Mouse (Mus musculus): ENCODE measurements around the gene Ctdnep1. TPM values are rescaled to one million over a fixed set of nuclear protein-coding genes. Genes with fewer than 3 reads are reported as not detected.

The Ctdnep1 gene
- polyA plus RNA-seq, 1 experiment: 42.5 TPM

DNA sequence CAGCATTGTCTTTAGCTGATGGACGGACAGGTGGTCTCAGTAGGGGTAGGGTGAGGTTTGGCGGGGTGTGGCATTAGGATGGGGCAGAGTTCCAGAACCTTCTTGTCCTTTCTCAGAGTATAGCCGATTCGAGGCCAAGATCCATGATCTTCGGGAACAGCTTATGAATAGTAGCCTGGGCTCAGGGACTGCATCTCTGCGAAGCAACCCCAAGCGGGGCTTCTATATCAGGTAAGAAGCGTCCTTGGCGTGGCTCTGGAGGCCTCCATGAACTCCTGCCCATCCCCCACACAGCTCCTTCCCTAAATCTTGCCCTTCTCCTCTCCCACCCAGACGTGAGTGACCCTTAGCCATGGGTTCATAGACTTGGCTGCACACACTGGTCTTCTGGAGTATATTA lies 58.7 kb downstream of the Ctdnep1 start:
- Histone ChIP-seq H3K27ac (ENCODE audit: control insufficient read depth, insufficient read depth, low read depth, low read length, poor library complexity) (no peak overlapping the region), H3K4me1 (ENCODE audit: control insufficient read depth, insufficient read depth, low read length) (no peaks in the 10 kb centered on the region), H3K4me3 (replicated peaks; ENCODE audit: control insufficient read depth, low read depth, low read length) (no peak overlapping the region)
- TF ChIP-seq CTCF (IDR thresholded peaks at IDR 0.05; ENCODE audit: control insufficient read depth, insufficient read depth, low read length): no peak
- TF ChIP-seq POLR2A (IDR thresholded peaks at IDR 0.05; ENCODE audit: borderline replicate concordance, control insufficient read depth, low read depth, low read length): no peak
- WGBS: 78% methylated on average over 10 of the region's 10 CpGs

- no peaks in the 10 kb centered on the region for H3K4me1 ChIP-seq (ENCODE audit: control insufficient read depth, insufficient read depth, low read length)
- TF ChIP-seq CTCF (IDR thresholded peaks at IDR 0.05; ENCODE audit: control insufficient read depth, insufficient read depth, low read length) (no peak), POLR2A (IDR thresholded peaks at IDR 0.05; ENCODE audit: borderline replicate concordance, control insufficient read depth, low read depth, low read length) (no peak)
- WGBS: 76% methylated on average over 7 of the region's 7 CpGs
- no peak overlapping the region for H3K27ac ChIP-seq (ENCODE audit: control insufficient read depth, insufficient read depth, low read depth, low read length, poor library complexity)
- H3K4me3 ChIP-seq (replicated peaks; ENCODE audit: control insufficient read depth, low read depth, low read length): no peak overlapping the region
Observed at GRCm38 (mm10) chr11:70040184-70040583, 59.2 kb downstream of the Ctdnep1 start.

Other genes with a start within 250 kb of the Ctdnep1 start
- gene Polr2a, start 222.5 kb upstream of the Ctdnep1 start, polyA plus RNA-seq (2011; ENCODE audit: insufficient read depth, insufficient read length, low replicate concordance, missing spikeins): 28.8 and 49.2 TPM in 2 replicates
- gene Slc35g3, start 219.2 kb upstream of the Ctdnep1 start, polyA plus RNA-seq (2011; ENCODE audit: insufficient read depth, insufficient read length, low replicate concordance, missing spikeins): not detected in 2 replicates
- 8.4 and 13.8 TPM in 2 replicates for gene Zbtb4, start 215.2 kb upstream of the Ctdnep1 start, polyA plus RNA-seq (2011; ENCODE audit: insufficient read depth, insufficient read length, low replicate concordance, missing spikeins)
- 1.8 and 3.5 TPM in 2 replicates for gene Chrnb1, start 185.2 kb upstream of the Ctdnep1 start, polyA plus RNA-seq (2011; ENCODE audit: insufficient read depth, insufficient read length, low replicate concordance, missing spikeins)
- 0.32 and 1.00 TPM in 2 replicates for gene Fgf11, start 179.3 kb upstream of the Ctdnep1 start, polyA plus RNA-seq (2011; ENCODE audit: insufficient read depth, insufficient read length, low replicate concordance, missing spikeins)
- not detected in 2 replicates for gene Tmem102, start 175.5 kb upstream of the Ctdnep1 start, polyA plus RNA-seq (2011; ENCODE audit: insufficient read depth, insufficient read length, low replicate concordance, missing spikeins)
- gene Gm39566, start 165.9 kb upstream of the Ctdnep1 start, polyA plus RNA-seq (2011; ENCODE audit: insufficient read depth, insufficient read length, low replicate concordance, missing spikeins): not detected in 2 replicates
- not detected in 2 replicates for gene Spem2, start 162.7 kb upstream of the Ctdnep1 start, polyA plus RNA-seq (2011; ENCODE audit: insufficient read depth, insufficient read length, low replicate concordance, missing spikeins)
- not detected in 2 replicates for gene Spem1, start 159.0 kb upstream of the Ctdnep1 start, polyA plus RNA-seq (2011; ENCODE audit: insufficient read depth, insufficient read length, low replicate concordance, missing spikeins)
- 5.3 and 6.0 TPM in 2 replicates for gene Nlgn2, start 143.4 kb upstream of the Ctdnep1 start, polyA plus RNA-seq (2011; ENCODE audit: insufficient read depth, insufficient read length, low replicate concordance, missing spikeins)
- gene Tmem256, start 142.6 kb upstream of the Ctdnep1 start, polyA plus RNA-seq (2011; ENCODE audit: insufficient read depth, insufficient read length, low replicate concordance, missing spikeins): 180 and 202 TPM in 2 replicates
- gene Plscr3, start 134.8 kb upstream of the Ctdnep1 start, polyA plus RNA-seq (2011; ENCODE audit: insufficient read depth, insufficient read length, low replicate concordance, missing spikeins): 38.3 and 50.9 TPM in 2 replicates
- 2.9 and 5.4 TPM in 2 replicates for gene Tnk1, start 122.4 kb upstream of the Ctdnep1 start, polyA plus RNA-seq (2011; ENCODE audit: insufficient read depth, insufficient read length, low replicate concordance, missing spikeins)
- not detected in 2 replicates for gene Tmem95, start 103.1 kb upstream of the Ctdnep1 start, polyA plus RNA-seq (2011; ENCODE audit: insufficient read depth, insufficient read length, low replicate concordance, missing spikeins)
- 1.8 and 3.6 TPM in 2 replicates for gene Kctd11, start 99.8 kb upstream of the Ctdnep1 start, polyA plus RNA-seq (2011; ENCODE audit: insufficient read depth, insufficient read length, low replicate concordance, missing spikeins)
- gene Acap1, start 85.6 kb upstream of the Ctdnep1 start, polyA plus RNA-seq (2011; ENCODE audit: insufficient read depth, insufficient read length, low replicate concordance, missing spikeins): 63.5 and 179 TPM in 2 replicates
- 2.7 and 5.6 TPM in 2 replicates for gene 2810408A11Rik, start 80.2 kb upstream of the Ctdnep1 start, polyA plus RNA-seq (2011; ENCODE audit: insufficient read depth, insufficient read length, low replicate concordance, missing spikeins)
- 25.7 and 38.2 TPM in 2 replicates for gene Neurl4, start 80.1 kb upstream of the Ctdnep1 start, polyA plus RNA-seq (2011; ENCODE audit: insufficient read depth, insufficient read length, low replicate concordance, missing spikeins)
- gene Gps2, start 67.3 kb upstream of the Ctdnep1 start, polyA plus RNA-seq (2011; ENCODE audit: insufficient read depth, insufficient read length, low replicate concordance, missing spikeins): 120 and 203 TPM in 2 replicates
- 378 and 387 TPM in 2 replicates for gene Eif5a, start 59.2 kb upstream of the Ctdnep1 start, polyA plus RNA-seq (2011; ENCODE audit: insufficient read depth, insufficient read length, low replicate concordance, missing spikeins)
- 1.2 and 1.5 TPM in 2 replicates for gene Ybx2, start 45.4 kb upstream of the Ctdnep1 start, polyA plus RNA-seq (2011; ENCODE audit: insufficient read depth, insufficient read length, low replicate concordance, missing spikeins)
- 24.5 and 32.2 TPM in 2 replicates for gene Slc2a4, start 33.0 kb upstream of the Ctdnep1 start, polyA plus RNA-seq (2011; ENCODE audit: insufficient read depth, insufficient read length, low replicate concordance, missing spikeins)
- not detected in 2 replicates for gene Cldn7, start 16.4 kb upstream of the Ctdnep1 start, polyA plus RNA-seq (2011; ENCODE audit: insufficient read depth, insufficient read length, low replicate concordance, missing spikeins)
- gene Elp5, start 1.4 kb downstream of the Ctdnep1 start, polyA plus RNA-seq (2011; ENCODE audit: insufficient read depth, insufficient read length, low replicate concordance, missing spikeins): 27.2 and 50.6 TPM in 2 replicates
- 204 and 443 TPM in 2 replicates for gene Gabarap, start 10.0 kb downstream of the Ctdnep1 start, polyA plus RNA-seq (2011; ENCODE audit: insufficient read depth, insufficient read length, low replicate concordance, missing spikeins)
- gene Phf23, start 14.6 kb downstream of the Ctdnep1 start, polyA plus RNA-seq (2011; ENCODE audit: insufficient read depth, insufficient read length, low replicate concordance, missing spikeins): 26.8 and 72.4 TPM in 2 replicates
- gene Dvl2, start 19.4 kb downstream of the Ctdnep1 start, polyA plus RNA-seq (2011; ENCODE audit: insufficient read depth, insufficient read length, low replicate concordance, missing spikeins): 4.4 and 12.8 TPM in 2 replicates
- 26.3 and 28.9 TPM in 2 replicates for gene Acadvl, start 34.3 kb downstream of the Ctdnep1 start, polyA plus RNA-seq (2011; ENCODE audit: insufficient read depth, insufficient read length, low replicate concordance, missing spikeins)
- 5.4 and 19.4 TPM in 2 replicates for gene Dlg4, start 35.8 kb downstream of the Ctdnep1 start, polyA plus RNA-seq (2011; ENCODE audit: insufficient read depth, insufficient read length, low replicate concordance, missing spikeins)
- 1.4 and 3.5 TPM in 2 replicates for gene Asgr1, start 72.9 kb downstream of the Ctdnep1 start, polyA plus RNA-seq (2011; ENCODE audit: insufficient read depth, insufficient read length, low replicate concordance, missing spikeins)
- gene Asgr2, start 111.5 kb downstream of the Ctdnep1 start, polyA plus RNA-seq (2011; ENCODE audit: insufficient read depth, insufficient read length, low replicate concordance, missing spikeins): 1.2 and 5.1 TPM in 2 replicates
- 2.3 and 3.8 TPM in 2 replicates for gene Mgl2, start 149.2 kb downstream of the Ctdnep1 start, polyA plus RNA-seq (2011; ENCODE audit: insufficient read depth, insufficient read length, low replicate concordance, missing spikeins)
- 6.4 and 15.1 TPM in 2 replicates for gene Clec10a, start 175.0 kb downstream of the Ctdnep1 start, polyA plus RNA-seq (2011; ENCODE audit: insufficient read depth, insufficient read length, low replicate concordance, missing spikeins)
- gene Slc16a11, start 231.6 kb downstream of the Ctdnep1 start, polyA plus RNA-seq (2011; ENCODE audit: insufficient read depth, insufficient read length, low replicate concordance, missing spikeins): 1.9 and 2.4 TPM in 2 replicates
- gene Slc16a13, start 239.9 kb downstream of the Ctdnep1 start, polyA plus RNA-seq (2011; ENCODE audit: insufficient read depth, insufficient read length, low replicate concordance, missing spikeins): 0.60 and 1.7 TPM in 2 replicates
- gene Bcl6b, start 248.6 kb downstream of the Ctdnep1 start, polyA plus RNA-seq (2011; ENCODE audit: insufficient read depth, insufficient read length, low replicate concordance, missing spikeins): 1.4 and 2.2 TPM in 2 replicates

All from bone marrow, adult 2 months (tissue).